Mouse (Mus musculus): ENCODE measurements around the gene Ap5z1.

- no peak for TF ChIP-seq CTCF (IDR thresholded peaks at IDR 0.05; ENCODE audit: control insufficient read depth, insufficient read depth, insufficient read length)
- no peak for TF ChIP-seq FOSL1 (IDR thresholded peaks at IDR 0.05; ENCODE audit: insufficient read depth, low read length, poor library complexity, severe bottlenecking)
- TF ChIP-seq CEBPB (IDR thresholded peaks at IDR 0.05; ENCODE audit: low read depth) = no peak
Measured at GRCm38 (mm10) chr5:142442045-142442440, 21.7 kb upstream of the Ap5z1 start.
